Mouse (Mus musculus): Measurements from ENCODE around the gene Lhfpl5. TPM values are rescaled to one million over a fixed set of nuclear protein-coding genes. Genes with fewer than 3 reads are reported as not detected.
"Not testable (repeated sequence)": the region's sequence is repeated elsewhere in the genome, so short reads cannot be mapped to it uniquely, and the experiment has no call there.

Gene Lhfpl5
- polyA plus RNA-seq, 1 experiment from 2014 or later: not detected

DNA sequence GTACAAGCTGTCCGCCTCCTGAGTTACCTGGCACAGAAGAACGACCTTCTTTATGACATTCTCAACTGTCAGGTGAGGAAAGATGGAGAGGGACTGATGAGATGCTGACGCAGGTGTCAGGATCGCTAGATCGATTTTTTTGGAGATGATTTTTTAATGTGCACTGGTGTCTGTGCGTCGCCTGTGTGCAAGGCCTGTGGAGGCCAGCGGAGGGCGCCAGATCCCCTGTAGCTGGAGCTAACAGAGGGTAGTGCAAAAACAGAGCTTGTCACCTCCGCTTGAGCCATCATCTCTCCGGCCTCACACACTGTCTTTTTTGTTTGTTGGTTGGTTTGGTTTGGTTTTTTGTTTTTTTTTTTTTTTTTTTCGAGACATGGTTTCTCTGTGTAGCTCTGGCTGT lies 37.6 kb upstream of the Lhfpl5 start:
- Histone ChIP-seq H3K4me1 (ENCODE audit: control insufficient read depth, insufficient read depth, low read length) (no peaks in the 10 kb centered on the region), H3K9ac (ENCODE audit: low read depth, low read length) (no peak overlapping the region), H3K9me3 (replicated peaks; ENCODE audit: control insufficient read depth, low read length) (0 out of 2 replicates have a peak, but pooled peaks cover 4% of the 10 kb centered on the region), H3K27ac (ENCODE audit: low read depth, low read length) (no peak overlapping the region), H3K36me3 (ENCODE audit: control insufficient read depth, insufficient read depth, low read length) (no peaks in the 10 kb centered on the region), H3K4me3 (ENCODE audit: low read depth, low read length) (no peak overlapping the region), H3K27me3 (ENCODE audit: control insufficient read depth, insufficient read depth, low read length) (peaks cover 6% of the 10 kb centered on the region; the same call in 1 of the 2 replicates), H3K4me2 (no peak overlapping the region)
- 43% methylated on average over 12 of the region's 12 CpGs for WGBS (ENCODE audit: insufficient replicate concordance)
- no peak for ATAC-seq (replicated peaks; ENCODE audit: insufficient number of reproducible peaks, low FRiP score, low TSS enrichment)

DNA sequence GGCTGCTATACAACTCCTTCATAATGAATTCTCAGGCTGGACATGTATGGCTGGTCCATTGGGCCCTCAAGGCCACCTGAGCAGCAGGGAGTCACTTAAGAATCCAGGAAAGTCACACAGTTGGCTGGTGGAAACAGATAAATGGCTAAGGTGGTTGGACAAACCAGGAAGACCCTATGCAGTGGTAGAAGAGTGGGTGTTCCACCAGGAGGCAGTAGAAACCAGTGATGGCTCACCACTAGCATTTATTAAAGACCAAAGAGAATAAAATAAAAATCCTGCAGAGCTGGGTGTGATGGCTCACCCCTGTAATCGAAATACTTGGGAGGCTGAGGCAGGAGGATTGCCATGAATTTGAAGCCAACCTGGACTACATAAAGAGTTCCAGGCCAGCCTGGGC lies 28.5 kb upstream of the Lhfpl5 start:
- Histone ChIP-seq H3K9me3 (replicated peaks; ENCODE audit: control insufficient read depth, low read length) (no peaks in the 10 kb centered on the region), H3K36me3 (ENCODE audit: control insufficient read depth, insufficient read depth, low read length) (no peaks in the 10 kb centered on the region), H3K4me3 (ENCODE audit: low read depth, low read length) (no peak overlapping the region), H3K27ac (ENCODE audit: low read depth, low read length) (no peak overlapping the region), H3K4me1 (ENCODE audit: control insufficient read depth, insufficient read depth, low read length) (no peaks in the 10 kb centered on the region), H3K9ac (ENCODE audit: low read depth, low read length) (no peak overlapping the region), H3K27me3 (ENCODE audit: control insufficient read depth, insufficient read depth, low read length) (no peaks in the 10 kb centered on the region), H3K4me2 (no peak overlapping the region)
- no peak for ATAC-seq (replicated peaks; ENCODE audit: insufficient number of reproducible peaks, low FRiP score, low TSS enrichment)
- WGBS (ENCODE audit: insufficient replicate concordance): 77% methylated on average over 1 of the region's 1 CpGs

DNA sequence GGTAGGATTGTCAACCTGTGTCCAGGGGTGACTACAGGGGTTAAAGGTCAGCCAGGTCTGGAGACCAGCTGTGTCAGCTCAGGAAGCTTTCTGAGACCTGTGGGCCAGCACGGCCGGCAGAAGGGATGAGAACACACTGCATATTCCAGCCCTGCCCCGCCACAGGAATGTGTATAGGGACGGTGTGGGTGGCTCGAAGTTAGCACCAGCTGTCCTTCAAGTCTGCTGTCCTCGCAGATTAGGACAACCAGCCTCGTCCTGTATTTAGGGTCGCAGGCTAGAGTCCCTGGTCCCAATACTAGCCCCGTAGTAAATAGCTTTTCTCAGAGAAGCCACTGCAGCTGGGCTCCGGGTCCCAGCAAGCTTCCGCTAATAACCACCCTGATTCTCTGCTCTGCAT lies 26.9 kb upstream of the Lhfpl5 start:
- ATAC-seq (replicated peaks; ENCODE audit: insufficient number of reproducible peaks, low FRiP score, low TSS enrichment): no peak
- Histone ChIP-seq H3K4me1 (ENCODE audit: control insufficient read depth, insufficient read depth, low read length) (no peaks in the 10 kb centered on the region), H3K9ac (ENCODE audit: low read depth, low read length) (no peak overlapping the region), H3K4me2 (no peak overlapping the region), H3K9me3 (replicated peaks; ENCODE audit: control insufficient read depth, low read length) (no peaks in the 10 kb centered on the region), H3K36me3 (ENCODE audit: control insufficient read depth, insufficient read depth, low read length) (no peaks in the 10 kb centered on the region), H3K27ac (ENCODE audit: low read depth, low read length) (no peak overlapping the region), H3K4me3 (ENCODE audit: low read depth, low read length) (no peak overlapping the region), H3K27me3 (ENCODE audit: control insufficient read depth, insufficient read depth, low read length) (no peaks in the 10 kb centered on the region)
- 68% methylated on average over 11 of the region's 11 CpGs for WGBS (ENCODE audit: insufficient replicate concordance)

DNA sequence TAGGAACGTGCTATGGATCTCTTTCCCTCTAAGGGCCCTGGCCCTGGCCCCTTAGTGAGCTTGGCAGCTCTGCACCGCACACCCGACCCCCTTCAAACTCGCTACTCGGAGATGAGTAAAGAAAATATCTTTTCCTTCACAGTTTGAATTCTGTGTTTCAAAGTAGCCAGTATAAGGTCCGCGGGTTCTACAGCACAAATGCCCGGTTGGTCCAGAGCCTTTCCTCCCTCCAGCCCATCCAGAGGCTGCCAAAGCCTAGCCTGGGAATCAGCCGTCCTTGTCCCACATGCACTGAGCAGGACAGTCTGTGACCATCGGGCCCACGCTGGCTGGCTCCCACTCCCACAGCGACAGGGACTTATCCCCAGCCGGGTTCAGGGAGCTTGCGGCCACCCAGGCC lies 26.3 kb upstream of the Lhfpl5 start, which contains the start of gene Clpsl2:
TSS of gene Clpsl2 (plus strand) at position 301 of the 400 bp plus-strand sequence.
- no peak within 1 kb of the TSS for H3K4me3 ChIP-seq (ENCODE audit: low read depth, low read length)
- no peaks in the 10 kb centered on the region for H3K9me3 ChIP-seq (replicated peaks; ENCODE audit: control insufficient read depth, low read length)
- H3K4me2 ChIP-seq: no peak within 1 kb of the TSS
- H3K9ac ChIP-seq (ENCODE audit: low read depth, low read length): no peak within 1 kb of the TSS
- 67% methylated on average over 14 of the region's 14 CpGs for WGBS (ENCODE audit: insufficient replicate concordance)
- no peak within 1 kb of the TSS for H3K27ac ChIP-seq (ENCODE audit: low read depth, low read length)
- H3K36me3 ChIP-seq (ENCODE audit: control insufficient read depth, insufficient read depth, low read length): no peaks in the 10 kb centered on the region
- no peak for ATAC-seq (replicated peaks; ENCODE audit: insufficient number of reproducible peaks, low FRiP score, low TSS enrichment)
- H3K4me1 ChIP-seq (ENCODE audit: control insufficient read depth, insufficient read depth, low read length): no peaks in the 10 kb centered on the region
- H3K27me3 ChIP-seq (ENCODE audit: control insufficient read depth, insufficient read depth, low read length): no peaks in the 10 kb centered on the region

DNA sequence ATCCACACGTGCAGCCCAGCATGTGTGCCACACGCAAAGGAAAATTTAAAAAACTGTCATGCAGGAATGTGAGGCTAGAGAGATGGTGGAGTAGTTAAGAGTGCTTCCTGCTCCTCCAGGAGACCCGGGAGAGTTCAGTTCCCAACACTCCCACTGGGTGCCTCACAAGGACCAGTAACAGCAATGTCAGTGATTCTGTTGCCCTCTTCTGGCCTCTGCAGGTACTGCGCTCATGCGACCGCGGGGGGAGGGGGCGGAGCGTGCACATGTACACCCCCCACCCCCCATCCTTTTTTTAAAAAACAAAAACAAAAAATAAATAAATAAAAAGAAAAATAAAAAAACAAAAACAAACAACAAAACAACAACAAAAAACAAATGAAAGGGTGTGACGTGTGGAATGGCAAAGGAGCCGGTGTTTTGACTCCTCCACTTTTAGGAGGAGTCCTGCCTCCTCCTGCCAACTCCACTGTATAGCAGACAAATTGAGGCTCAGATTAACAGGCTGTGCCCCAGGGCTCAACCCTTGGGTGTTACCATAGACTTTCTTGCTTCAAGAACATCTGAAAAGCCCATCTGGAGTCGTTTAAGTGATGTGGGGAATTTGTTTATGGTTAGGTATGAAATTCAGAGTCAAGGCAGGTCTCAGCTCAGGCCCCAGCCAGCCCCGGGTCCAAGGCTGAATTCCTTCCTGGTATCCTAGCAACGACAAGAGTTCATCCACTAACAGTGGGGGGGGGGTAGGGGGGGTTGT lies 22.2 kb upstream of the Lhfpl5 start:
- H3K9me3 ChIP-seq (replicated peaks; ENCODE audit: control insufficient read depth, low read length): no peaks in the 10 kb centered on the region
- no peak overlapping the region for H3K4me2 ChIP-seq
- H3K4me1 ChIP-seq (ENCODE audit: control insufficient read depth, insufficient read depth, low read length): no peaks in the 10 kb centered on the region
- no peaks in the 10 kb centered on the region for H3K27me3 ChIP-seq (ENCODE audit: control insufficient read depth, insufficient read depth, low read length)
- H3K27ac ChIP-seq (ENCODE audit: low read depth, low read length): no peak overlapping the region
- H3K4me3 ChIP-seq (ENCODE audit: low read depth, low read length): no peak overlapping the region
- no peaks in the 10 kb centered on the region for H3K36me3 ChIP-seq (ENCODE audit: control insufficient read depth, insufficient read depth, low read length)
- no peak for ATAC-seq (replicated peaks; ENCODE audit: insufficient number of reproducible peaks, low FRiP score, low TSS enrichment)
- no peak overlapping the region for H3K9ac ChIP-seq (ENCODE audit: low read depth, low read length)
- WGBS (ENCODE audit: insufficient replicate concordance): 8% methylated on average over 14 of the region's 14 CpGs

DNA sequence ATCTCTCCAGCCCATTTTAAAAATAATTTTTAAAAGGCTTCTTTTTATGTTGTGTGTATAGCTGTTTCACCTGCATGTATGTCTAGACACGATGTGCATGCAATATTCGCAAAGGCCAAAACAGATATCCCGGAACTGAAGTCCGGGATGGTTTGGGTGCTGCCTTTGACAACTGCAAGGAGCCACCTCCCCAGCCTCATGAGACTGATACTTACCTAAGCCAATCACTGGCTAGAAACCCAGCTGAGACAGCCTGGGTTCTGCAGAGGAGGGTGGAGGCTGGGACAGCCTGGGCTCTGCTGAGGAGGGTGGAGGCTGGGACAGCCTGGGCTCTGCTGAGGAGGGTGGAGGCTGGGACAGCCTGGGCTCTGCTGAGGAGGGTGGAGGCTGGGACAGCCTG lies 21.4 kb upstream of the Lhfpl5 start:
- 84% methylated on average over 4 of the region's 4 CpGs for WGBS (ENCODE audit: insufficient replicate concordance)
- not testable (repeated sequence) for H3K27me3 ChIP-seq (ENCODE audit: control insufficient read depth, insufficient read depth, low read length); H3K27ac ChIP-seq (ENCODE audit: low read depth, low read length); H3K4me3 ChIP-seq (ENCODE audit: low read depth, low read length); H3K9me3 ChIP-seq (replicated peaks; ENCODE audit: control insufficient read depth, low read length); ATAC-seq (replicated peaks; ENCODE audit: insufficient number of reproducible peaks, low FRiP score, low TSS enrichment); H3K36me3 ChIP-seq (ENCODE audit: control insufficient read depth, insufficient read depth, low read length); H3K4me1 ChIP-seq (ENCODE audit: control insufficient read depth, insufficient read depth, low read length); H3K4me2 ChIP-seq; H3K9ac ChIP-seq (ENCODE audit: low read depth, low read length)

DNA sequence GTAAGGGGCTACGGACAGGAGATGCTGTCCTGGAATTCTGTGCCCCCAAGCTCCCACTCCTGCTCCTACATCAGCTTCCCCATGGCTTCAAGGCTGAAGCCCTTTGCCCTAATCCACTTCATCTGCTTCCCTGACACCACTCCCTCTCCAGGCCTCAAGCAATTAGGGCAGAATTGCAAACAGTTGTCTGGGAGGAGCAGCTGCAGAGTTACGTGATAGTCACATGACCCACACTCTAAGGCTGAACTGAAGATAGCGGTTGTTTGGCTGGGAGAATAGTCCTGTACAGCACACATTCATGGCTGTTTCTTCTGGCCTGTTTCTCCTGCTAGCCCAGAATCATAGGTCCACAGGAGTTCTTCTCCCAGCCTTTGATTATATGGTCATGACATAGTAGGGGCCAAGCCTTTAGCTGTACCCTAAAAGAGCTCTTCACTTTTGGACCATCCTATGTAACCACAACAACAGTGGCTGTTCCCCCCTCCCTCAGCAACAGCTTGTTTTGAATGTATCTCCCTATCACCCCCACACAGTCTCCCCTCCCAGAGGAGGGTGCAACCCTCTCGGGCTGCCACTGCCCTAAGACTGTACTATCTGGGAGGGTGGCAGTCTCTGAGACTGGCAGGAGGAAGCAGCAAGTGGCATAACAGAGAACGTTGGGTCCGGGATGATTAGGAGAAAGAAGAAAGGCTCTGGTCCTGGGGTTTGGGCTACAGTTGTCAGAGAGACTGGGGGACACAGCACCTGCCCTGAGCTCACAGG lies 18.6 kb upstream of the Lhfpl5 start:
- H3K4me2 ChIP-seq: no peak overlapping the region
- 49% methylated on average over 6 of the region's 6 CpGs for WGBS (ENCODE audit: insufficient replicate concordance)

DNA sequence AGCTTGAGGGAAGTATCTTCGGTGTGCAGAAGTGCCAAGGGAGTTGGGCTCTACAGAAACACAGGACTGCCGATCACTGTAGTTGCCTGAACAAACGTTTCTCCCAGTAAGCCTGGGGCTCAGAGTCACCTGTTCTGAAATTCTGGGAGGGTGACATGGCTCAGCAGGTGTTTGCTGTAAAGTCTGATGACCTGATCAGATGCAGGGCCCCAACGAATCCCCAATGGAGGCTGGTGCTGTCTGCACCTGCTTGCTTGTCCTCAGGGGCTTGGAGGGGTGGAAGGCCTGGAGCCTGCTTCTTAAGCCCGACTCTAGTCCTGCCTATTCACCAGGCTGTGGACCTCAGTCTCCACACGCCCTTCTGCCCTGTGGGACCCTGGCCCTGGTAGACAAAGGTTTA lies 17.7 kb upstream of the Lhfpl5 start:
- no peak overlapping the region for H3K9ac ChIP-seq (ENCODE audit: low read depth, low read length)
- no peak overlapping the region for H3K27ac ChIP-seq (ENCODE audit: low read depth, low read length)
- no peaks in the 10 kb centered on the region for H3K9me3 ChIP-seq (replicated peaks; ENCODE audit: control insufficient read depth, low read length)
- no peaks in the 10 kb centered on the region; the same call in 1 of the 2 replicates for H3K4me1 ChIP-seq (ENCODE audit: control insufficient read depth, insufficient read depth, low read length)
- H3K4me3 ChIP-seq (ENCODE audit: low read depth, low read length): no peak overlapping the region
- H3K4me2 ChIP-seq: no peak overlapping the region
- no peaks in the 10 kb centered on the region for H3K36me3 ChIP-seq (ENCODE audit: control insufficient read depth, insufficient read depth, low read length)
- WGBS (ENCODE audit: insufficient replicate concordance): 71% methylated on average over 6 of the region's 6 CpGs
- ATAC-seq (replicated peaks; ENCODE audit: insufficient number of reproducible peaks, low FRiP score, low TSS enrichment): no peak
- H3K27me3 ChIP-seq (ENCODE audit: control insufficient read depth, insufficient read depth, low read length): no peaks in the 10 kb centered on the region

More for the DNA sequence above, 18.6 kb upstream of the Lhfpl5 start:
- H3K9me3 ChIP-seq (replicated peaks; ENCODE audit: control insufficient read depth, low read length): no peaks in the 10 kb centered on the region
- H3K36me3 ChIP-seq (ENCODE audit: control insufficient read depth, insufficient read depth, low read length): no peaks in the 10 kb centered on the region
- no peaks in the 10 kb centered on the region; the same call in 1 of the 2 replicates for H3K4me1 ChIP-seq (ENCODE audit: control insufficient read depth, insufficient read depth, low read length)
- peak overlapping the region; percentile 28; the same call in 1 of the 2 replicates for H3K9ac ChIP-seq (ENCODE audit: low read depth, low read length)
- no peaks in the 10 kb centered on the region for H3K27me3 ChIP-seq (ENCODE audit: control insufficient read depth, insufficient read depth, low read length)
- no peak overlapping the region for H3K27ac ChIP-seq (ENCODE audit: low read depth, low read length)
- H3K4me3 ChIP-seq (ENCODE audit: low read depth, low read length): no peak overlapping the region
- ATAC-seq (replicated peaks; ENCODE audit: insufficient number of reproducible peaks, low FRiP score, low TSS enrichment): no peak
